Mouse (Mus musculus) MN1 (cell line): ENCODE data around the gene Kif5a.
A peak's percentile ranks its signal among the peaks of the same experiment; 100 is the strongest.

Experiments used
- DNase-seq: peaks from one replicate; pipeline ENCODE4 v3.0.0-alpha.2; 2016; ENCODE audit warnings: low spot score

Gene Kif5a

DNA sequence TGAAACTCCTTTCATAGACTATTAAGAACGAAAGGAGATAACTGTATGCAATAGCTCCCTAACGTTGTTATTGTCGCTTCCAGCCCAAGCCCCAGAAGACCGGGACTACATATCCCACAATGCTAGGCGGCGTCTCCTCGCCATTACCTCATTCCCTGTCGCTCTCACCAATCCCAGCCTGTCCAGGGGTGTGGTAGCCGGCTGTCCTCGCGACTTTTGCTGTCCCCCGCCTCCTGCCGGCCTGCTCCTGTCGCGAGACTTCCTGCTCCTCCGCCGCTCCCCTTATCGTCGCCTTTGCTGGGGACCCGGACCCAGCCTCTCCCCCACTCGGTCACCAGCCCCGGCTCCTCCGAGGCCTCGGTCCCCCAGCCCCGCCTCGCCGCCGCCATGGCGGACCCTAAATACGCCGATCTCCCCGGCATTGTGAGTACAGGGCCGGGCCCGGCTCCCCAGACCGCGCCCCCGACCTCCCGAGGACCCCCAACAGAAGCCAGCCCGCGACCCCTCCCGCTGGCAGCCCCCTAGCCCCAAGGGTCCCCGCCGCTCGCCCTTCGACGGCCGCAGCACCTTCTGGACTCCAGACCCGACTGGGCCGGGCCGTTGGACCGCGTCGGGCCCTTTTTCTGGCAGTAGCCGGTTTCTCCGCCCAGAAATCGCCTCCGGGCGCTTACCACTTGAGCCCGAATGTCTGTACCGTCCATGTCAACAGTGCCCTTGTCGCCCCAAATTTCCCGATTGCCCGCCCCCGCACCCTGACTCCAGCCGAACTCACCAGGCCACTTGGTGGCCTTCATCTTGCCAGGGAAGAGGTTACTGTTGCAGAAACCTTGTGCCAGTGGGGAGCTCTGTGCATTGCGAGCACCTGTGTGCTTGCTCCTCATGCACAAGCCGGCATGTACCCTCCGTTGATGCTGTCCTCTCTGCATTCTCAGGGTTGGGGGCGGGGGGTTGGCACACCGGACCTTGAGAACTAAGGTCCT lies 3.3 kb upstream of the Kif5a start, which contains the start of gene Dctn2:
Dctn2 (plus strand) TSS at position 257 of the 980 bp plus-strand sequence.
- peak; percentile 100 for DNase-seq

DNA sequence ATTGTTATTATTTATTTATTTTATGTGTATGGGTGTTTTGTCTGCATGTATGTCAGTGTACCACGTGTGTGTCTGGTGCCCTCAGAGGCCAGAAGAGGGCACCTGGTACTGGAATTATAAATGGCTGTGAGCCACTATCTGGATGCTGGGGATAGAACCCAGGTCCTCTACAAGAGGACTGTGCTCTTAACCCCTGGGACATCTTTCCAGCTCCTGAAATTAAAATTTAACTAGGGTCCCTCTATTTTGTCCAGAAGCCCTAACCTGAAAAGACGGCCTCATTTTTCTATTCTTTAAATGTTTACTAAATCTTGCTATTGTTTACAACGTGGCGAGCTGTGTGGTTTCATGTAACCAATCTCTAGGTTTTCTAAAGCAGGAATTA lies 2.6 kb upstream of the Kif5a start:
- DNase-seq, result peak; percentile 59

DNA sequence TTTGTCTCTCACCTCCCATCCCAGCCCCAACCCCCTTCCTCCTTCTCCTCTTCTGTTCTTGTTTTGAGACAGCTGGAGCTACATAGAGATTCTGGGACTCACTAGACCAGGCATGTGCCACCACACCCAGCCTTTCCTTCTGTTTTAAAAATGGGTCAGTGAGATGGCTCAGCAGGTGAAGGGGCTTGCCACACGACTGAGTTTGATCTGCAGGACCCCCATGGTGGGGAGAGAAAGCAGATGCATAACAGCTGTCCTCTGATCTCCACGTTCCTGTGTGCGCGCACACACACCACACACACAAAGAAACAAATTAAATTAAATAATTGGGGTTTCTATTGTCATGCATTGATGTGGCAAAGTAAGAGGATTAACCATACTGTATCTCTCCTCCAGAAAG lies 1.8 kb upstream of the Kif5a start:
- DNase-seq, result no peak

DNA sequence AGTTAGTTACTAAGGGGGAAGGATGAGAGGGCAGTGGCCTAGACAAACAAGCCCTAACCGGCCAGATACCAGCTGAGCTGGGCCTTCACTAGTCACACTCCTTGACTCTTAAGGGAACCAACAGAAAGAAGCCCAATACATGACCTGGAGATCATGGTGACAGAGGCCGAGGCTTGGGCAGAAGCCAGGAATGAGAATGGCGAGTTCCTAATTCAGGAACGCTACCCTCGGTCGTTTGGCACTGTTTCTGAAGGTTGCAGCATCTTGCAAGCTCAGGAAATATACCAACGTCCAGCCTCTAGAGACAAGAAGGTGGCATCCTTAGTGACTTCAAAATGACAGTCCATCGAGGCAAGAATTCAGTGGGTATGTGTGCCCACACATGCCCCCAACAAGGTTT lies 1.2 kb upstream of the Kif5a start:
- DNase-seq, result peak; percentile 88

DNA sequence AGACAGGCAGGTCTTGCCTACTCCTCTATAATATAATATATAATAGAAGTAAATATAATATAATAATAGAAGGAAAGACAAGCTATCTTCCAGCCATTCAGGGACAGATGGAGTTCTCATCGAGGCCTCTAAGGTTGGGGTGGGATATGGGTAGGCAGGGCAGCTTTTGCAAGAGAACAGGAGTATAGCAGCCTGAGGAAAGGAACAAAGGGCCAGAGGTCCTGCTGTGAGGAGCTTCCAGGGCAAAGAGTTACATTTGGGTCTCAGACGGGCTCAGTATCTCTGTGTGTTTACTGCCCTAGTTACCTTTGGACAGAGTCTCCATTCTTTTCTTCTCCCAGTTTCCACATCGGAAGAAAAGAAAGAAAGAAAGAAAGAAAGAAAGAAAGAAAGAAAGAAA lies 483 bp upstream of the Kif5a start:
- no peak for DNase-seq

DNA sequence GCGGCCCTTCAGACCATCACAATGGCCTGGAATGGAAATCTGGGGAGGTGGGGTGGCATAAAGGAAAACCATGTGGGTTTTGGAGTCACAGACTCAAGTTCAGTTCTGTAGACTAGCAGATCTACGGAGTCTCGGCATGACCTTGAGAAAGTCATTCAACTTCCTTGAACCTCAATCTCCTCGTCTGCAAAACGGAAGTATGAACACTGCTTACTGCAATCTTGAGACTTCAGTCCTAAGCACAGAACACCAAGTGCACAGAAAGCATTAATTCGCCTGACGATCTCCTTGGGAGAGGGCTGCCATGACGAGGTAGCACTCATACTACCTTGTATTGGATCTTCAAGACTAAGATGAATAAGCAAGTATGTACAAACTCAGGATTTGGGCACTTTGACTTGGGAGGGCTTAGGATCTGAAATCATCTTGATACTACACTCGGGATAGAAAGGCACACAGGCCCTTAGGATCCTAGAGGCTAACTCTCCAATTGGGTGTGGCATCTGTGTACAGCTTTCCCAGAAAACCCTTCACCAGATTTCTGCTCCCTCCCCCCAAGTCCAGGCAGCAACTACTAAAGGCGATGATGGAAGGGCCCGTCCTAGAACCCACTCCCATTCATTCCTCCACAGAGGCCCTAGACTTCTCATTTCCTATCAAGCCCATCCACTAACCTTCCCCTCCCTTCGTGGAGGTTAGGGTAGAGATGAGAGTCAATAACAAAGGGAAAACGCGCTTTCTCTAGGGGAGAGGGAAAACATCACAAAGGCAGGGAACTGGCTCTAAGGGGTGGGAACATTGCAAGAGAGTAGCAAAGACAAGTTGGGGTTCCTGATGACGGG lies 1.2 kb downstream of the Kif5a start:
- peak; percentile 53 for DNase-seq

DNA sequence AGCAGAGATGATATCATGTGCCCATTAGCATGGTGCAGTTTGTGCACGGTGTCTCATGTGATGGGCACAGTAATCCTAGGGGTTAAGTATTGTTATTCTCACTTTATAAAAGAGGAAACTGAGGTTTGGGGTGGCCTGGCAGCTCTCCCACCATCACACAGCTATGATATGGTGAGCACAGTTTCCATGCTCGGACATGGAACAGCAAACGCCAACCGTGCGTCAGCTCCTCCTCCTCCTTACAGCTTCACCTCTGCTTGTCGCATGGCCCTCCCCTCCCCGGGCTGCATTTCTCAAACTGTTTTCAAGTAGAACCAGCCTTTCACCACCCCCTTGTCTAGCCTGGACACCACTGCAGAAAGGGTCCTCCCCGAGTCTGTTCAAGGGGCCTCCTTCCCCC lies 4.7 kb downstream of the Kif5a start:
- DNase-seq, result no peak

DNA sequence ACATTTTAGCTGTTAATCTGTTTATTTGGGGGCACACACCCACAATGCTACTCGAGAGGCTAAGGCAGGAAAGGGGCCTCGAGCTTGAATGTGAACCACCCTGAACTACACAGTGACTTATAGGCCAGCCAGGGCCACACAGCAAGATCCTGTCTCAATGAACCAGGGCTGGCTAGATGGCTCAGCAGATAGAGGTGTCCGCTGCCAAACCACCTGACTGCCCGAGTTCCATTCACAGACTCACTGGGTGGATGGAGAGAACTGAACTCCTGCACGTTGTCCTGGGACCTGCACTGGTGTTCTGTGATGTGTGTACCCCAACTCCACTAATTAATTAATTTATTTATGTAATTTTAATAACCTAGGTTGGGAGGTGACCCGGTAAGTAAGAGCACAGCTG lies 5.4 kb downstream of the Kif5a start:
- no peak for DNase-seq

DNA sequence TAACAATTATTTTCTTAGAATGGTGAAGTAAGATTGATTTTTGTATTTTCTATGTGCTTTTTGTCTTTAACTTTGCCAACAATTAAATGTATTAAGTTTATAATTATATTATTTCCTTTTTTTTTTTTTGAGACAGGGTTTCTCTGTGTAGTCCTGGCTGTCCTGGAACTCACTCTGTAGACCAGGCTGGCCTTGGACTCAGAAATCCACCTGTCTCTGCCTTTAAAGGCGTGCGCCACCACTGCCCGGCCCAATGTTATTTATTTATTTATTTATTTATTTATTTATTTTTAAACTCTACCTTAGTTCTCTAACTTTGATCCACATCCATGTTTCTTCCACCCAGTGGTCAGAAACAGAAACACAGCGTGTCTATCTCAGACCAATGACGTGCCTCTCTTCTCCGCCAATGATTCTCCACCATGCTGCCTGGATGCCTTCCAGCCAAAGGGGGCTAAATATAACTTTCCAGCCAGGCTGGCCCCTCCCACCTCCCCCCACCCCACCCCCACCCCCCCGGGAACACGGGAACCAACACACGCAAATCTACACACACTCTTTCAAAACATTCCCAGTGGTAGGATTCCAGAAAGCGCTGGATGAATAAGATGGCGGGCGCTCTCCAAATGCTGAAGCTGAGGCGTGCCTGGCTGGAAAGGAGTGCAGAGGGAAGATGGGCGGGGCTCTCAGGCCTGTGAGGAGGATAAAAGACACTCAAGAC lies 7.4 kb downstream of the Kif5a start:
- DNase-seq, result no peak

DNA sequence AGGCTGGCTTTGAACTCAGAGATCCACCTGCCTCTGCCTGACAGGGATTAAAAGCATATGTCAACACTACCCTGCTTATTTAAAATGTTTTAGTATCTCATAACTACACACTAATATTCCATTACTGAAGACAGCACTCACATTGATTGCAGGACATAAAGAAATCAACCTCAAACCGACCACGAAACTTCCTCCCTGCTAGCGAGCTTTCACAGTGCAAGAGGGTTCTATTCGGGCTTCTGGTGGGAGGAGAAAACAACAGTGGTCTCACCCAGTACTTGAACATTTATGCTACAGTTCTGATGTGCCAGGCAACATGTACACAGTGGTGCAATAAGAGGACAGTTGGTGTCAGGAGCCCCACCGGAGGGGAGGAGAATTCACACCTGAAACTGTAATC lies 12.3 kb downstream of the Kif5a start:
- DNase-seq, result no peak

DNA sequence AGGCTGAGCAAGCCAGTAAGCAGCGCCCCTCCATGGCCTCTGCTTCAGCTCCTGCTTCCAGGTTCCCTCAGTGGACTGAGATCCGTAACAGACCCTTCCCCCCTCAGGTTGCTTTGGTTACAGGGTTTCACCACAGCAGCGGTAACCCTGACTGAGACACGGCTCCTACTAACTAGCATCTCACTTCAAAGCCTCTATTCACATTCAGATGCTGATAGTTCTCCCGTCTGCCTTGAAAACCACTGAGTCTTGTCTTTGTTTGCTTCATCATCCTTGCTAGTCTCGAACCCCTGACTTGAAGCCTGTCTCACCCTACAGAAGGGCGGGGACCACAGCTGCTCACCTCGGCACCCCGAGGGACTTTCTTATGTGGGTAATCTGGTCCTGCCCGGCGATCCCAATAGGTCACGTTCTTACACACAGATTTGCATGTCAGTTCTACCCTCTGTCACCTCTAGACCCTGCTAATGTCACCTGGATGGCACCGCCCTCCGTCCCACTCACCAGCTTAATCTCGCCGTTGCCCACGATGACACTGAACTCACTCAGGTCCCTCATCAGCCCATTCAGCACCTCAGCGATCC lies 24.8 kb downstream of the Kif5a start:
- DNase-seq, result no peak

DNA sequence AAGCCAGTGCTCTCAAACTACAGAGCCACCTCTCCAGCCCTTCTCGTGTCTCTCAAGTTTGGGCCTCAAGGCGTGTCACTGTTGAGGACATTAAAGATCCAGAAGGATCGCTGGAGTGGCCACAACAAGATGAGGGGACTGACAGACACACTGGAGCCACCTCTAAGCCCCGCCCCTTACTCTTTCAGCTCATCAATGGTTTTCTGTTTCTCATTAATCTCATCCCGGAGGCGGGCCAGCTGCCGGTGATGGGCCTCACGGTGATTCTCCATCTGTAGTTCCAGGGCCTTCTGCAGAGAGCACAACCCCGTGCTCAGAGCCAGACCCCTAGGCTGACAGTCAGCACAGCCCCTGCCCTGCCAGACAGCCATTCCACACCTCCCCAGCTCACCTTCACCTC lies 26.6 kb downstream of the Kif5a start:
- DNase-seq, result peak; percentile 62

DNA sequence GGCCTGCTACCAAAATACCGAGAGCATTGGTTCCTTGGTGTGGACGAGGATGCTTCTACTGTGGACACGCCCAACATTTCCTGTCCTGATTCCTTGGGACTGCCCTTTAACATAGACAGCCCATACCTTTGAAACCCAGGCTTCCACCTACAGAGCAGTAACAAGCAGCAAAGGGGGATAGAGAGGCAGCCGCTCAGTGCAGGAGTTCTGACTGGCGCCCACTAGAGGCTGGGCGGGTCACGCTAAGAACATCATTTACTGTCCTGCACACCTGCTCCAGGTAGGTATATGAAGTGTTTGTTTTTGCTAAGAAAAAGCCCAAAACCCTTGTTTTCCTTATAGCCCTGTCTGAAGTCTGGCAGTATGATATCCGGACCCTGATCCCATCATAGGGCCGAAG lies 30.0 kb downstream of the Kif5a start:
- no peak for DNase-seq

DNA sequence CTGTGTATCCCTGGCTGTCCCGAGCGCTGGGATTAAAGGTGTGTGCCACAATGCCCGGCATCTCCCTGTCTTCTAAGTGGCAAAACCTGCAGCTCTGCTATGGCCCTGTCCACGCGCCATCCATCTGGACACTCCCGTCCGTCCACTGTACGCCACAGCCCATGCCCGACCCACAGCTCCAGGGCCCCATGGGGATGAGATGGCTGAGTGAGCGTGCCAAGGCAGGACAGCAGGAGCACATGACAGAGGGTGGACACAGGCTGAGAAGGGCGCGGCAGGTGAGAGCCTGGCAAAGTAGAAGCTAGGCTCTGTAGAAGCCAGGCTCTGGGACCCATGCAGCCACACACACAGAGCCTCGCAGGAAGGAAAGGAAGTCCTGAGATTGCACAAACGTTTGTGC lies 31.4 kb downstream of the Kif5a start:
- peak; percentile 67 for DNase-seq

DNA sequence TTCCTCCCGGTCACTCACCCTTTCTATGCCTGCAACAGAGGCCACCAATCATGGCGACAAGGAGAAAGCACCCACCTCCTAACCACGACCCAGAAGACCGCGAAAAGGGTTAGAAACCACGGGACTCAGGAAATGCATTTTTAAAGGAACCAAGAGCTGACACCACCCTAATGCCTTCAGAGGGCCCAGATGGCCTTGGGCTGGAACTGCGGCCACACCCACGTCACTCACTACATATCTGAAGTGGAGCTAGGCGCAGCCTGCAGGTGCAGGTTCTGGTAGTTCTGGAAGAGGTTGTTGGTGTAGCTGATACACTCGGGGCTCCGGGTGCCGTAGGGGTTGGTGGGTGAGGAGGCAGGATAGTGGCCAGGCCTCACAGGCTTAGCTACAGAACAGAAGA lies 32.5 kb downstream of the Kif5a start:
- no peak for DNase-seq

DNA sequence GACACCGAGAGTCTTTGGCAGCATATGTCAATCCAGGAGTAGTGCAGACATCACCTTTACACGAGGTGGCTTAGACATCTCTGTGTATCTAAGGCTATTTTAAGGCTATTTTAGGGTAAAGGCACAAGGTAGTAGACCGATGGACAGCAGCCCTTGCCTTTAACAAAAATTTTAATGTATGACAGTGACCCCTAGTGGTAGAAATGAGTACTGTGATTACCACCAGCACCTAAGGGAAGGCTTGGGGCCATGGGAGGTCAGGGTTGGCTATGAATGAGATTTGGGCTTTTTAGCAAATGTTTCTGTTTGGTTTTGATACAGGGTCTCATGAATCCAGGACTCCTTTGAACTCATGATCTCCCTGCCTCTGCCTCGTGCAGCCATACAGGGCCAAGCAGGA lies 34.3 kb downstream of the Kif5a start:
- peak; percentile 91 for DNase-seq

DNA sequence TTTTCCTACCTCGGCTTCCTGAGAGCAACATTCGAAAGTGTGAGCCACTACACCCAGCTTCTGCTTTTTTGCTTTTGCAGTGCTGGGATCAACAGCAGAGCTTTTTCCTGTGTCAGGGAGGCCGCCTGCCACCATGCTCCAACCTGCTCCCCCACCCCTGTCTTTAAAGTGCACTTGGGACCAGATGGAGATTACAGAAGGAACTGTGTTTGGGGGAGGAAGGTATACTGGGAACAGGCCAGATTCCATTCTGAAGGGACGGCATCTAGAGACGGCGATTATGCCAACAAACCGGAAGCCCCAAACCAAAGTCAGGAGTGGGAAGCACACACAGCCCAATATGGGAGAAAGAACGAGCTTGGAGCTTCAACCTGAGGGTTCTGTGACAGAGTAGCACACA lies 36.0 kb downstream of the Kif5a start:
- no peak for DNase-seq

DNA sequence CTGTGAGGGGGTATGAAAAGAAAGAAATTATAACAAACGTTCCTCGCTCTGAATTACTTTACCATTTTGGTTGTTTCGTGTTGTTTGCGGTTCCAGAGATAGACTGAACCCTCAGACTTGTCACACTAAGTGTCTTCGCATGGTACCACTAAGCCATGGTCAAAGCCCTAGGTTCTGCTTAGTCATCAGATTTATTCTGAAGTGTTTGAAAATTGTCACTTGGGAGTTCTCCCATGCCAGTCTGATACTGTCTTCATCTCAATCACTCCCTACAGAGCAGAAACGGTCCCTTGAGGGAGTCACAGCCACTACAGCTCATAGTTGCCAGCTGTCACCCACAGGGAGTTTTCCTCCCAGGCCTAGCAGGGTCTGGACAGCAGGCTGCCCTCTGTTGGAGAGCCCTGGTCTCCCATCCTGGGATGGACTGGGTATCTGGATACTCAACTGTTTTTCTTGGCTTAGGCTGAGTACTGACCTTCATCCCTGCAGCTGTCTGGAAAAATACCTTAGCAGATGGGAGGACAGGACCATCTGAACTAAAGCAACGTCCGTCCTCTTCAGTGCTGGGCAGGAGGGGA lies 36.7 kb downstream of the Kif5a start:
- DNase-seq, result peak; percentile 80

DNA sequence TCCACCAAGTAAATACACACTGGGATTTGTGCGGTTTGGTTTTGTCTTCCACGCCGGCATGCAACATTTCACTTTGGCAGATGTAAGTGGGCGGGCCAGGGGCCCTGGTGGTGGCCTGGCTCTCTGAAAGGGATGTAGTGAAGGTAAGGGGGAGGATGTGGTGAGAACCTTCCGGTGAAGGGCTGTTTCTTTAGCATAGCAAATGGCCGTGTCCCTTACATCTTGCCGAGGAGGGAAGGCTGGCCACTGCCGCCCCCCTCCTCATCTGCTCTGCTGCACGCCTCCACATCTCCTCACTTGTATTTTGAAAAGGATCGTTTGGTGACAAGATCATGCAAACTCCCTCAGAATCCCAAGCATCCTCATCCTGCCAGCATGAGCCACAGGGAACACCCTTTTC lies 37.4 kb downstream of the Kif5a start:
- no peak for DNase-seq

DNA sequence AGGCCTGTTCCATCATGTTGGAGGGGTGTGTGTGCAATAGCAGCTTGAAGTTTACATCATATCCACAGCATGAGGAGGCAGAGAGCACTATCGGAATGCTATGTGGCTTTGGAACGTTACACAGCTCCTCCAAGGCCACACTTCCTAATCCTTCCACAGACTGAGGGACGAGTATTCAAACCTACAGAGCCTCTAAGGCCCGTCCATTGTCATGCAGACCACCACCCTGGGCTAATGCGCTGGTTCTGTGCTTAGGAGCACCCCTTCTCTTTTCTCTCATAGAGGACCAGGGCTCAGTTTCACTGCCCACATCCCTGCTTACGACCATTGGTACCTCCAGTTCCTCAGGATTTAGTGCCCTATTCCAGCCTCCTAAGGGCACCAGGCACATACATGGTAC lies 37.9 kb downstream of the Kif5a start:
- no peak for DNase-seq

DNA sequence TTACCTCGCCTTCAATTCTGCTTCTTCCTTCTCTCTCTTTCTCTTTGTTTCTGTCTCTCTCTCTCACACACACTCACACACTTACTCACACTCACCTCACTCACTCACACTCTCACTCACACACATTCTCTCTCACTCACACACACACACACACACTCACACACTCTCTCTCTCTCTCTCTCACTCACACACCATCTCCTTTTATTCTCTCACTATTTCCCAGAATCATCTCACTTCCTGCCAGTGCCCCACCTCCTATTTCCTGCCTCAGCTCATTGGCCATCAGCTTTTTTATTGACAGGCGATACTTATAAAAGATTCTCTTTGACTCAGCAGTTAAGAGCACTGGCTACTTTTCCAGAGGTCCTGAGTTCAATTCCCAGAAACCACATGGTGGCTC lies 44.8 kb downstream of the Kif5a start:
- DNase-seq, result no peak

DNA sequence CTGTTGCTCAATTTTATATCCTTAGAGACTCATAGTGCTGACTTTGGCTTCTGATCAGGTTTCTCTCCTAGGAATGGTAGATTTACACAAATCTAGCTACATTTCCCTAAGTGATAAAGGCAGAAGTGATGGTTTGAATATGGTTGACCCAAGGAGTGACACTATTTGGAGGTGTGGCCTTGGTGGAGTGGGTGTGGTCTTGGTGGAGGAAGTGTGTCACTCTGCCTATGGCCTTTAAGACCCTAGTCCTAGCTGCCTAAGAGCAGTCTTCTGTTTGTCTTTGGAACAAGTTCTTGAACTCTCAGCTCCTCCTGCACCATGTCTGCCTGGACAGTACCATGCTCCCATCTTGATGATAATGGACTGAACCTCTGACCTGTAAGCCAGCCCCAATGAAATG lies 46.0 kb downstream of the Kif5a start:
- no peak for DNase-seq
